Comparison of ENCODE assay signal across 8 mouse cellular contexts in the genomic region with DNA sequence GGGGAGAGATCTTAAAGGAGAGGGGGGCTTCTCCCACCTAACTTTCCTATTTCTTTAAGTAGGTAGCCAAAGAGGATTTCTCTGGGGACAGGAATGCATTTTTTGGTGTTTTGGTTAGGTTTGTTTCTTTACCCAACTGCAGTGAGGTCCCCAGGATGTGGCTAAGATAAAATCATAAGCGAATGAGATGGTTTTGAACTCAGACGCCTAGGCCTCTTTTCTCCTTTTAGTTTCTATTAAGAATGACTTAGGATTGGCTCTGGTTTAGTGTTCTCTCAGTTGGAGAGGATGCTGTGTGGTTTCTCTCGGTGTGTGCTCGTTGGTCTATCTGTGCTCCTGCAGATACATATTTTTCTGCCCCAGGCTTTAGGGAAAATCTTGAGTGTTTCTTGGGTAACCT. TPM values are rescaled to one million over a fixed set of nuclear protein-coding genes. Genes with fewer than 3 reads are reported as not detected.
DNase-seq lines count a peak whose midpoint lies in the region; ATAC-seq and TF ChIP-seq lines count a peak whose summit lies in the region.

No protein-coding gene starts in this region.

- peak overlapping the region; percentile 88 for H3K4me2 ChIP-seq in liver, embryonic 11.5 days
- peak overlapping the region; percentile 73 for H3K4me2 ChIP-seq in intestine, embryonic 15.5 days (replicated peaks)
- H3K4me2 ChIP-seq in neural tube, embryonic 12.5 days (replicated peaks), result peak overlapping the region; percentile 86

- H3K36me3 ChIP-seq in liver, embryonic 11.5 days (ENCODE audit: control insufficient read depth, insufficient read depth, low read length), result no peaks in the 10 kb centered on the region
- H3K36me3 ChIP-seq in intestine, embryonic 15.5 days, result peaks cover 3% of the 10 kb centered on the region; the same call in 1 of the 2 replicates
- no peaks in the 10 kb centered on the region for H3K36me3 ChIP-seq in neural tube, embryonic 12.5 days

- peak overlapping the region; percentile 35; the same call in 1 of the 2 replicates for H3K27ac ChIP-seq in liver, embryonic 11.5 days (ENCODE audit: low read depth, low read length)
- 0 out of 2 replicates have a peak overlapping the region, but pooled peaks have one; percentile 72 for H3K27ac ChIP-seq in cortical plate, adult 2 months (ENCODE audit: insufficient read depth, low read length)
- H3K27ac ChIP-seq in intestine, embryonic 15.5 days, result peak overlapping the region; percentile 99; the same call in 1 of the 2 replicates
- no peak overlapping the region for H3K27ac ChIP-seq in neural tube, embryonic 12.5 days

- TF ChIP-seq POLR2A in cortical plate, adult 2 months (IDR thresholded peaks at IDR 0.05; ENCODE audit: extremely low read depth, insufficient read depth, low read length), result no peak

- peak overlapping the region; percentile 85 for H3K4me3 ChIP-seq in liver, embryonic 11.5 days (ENCODE audit: low read depth, low read length)
- peak overlapping the region; percentile 65 for H3K4me3 ChIP-seq in cortical plate, adult 2 months (ENCODE audit: insufficient read depth, low read length)
- peak overlapping the region; percentile 93 for H3K4me3 ChIP-seq in intestine, embryonic 15.5 days (replicated peaks)
- H3K4me3 ChIP-seq in neural tube, embryonic 12.5 days, result peak overlapping the region; percentile 77

- no peak for DNase-seq in liver, embryonic 11.5 days (ENCODE audit: low spot score)
- no peak for DNase-seq in liver
- DNase-seq in ovary, postnatal 14 days (ENCODE audit: low spot score), result no peak
- DNase-seq in left cerebral cortex, adult 8-10 months (ENCODE audit: low spot score in 2 of 2), result no peak
- DNase-seq in urinary bladder, postnatal 4 days (ENCODE audit: low spot score in 2 of 2), result no peak

- ATAC-seq in liver, embryonic 11.5 days (replicated peaks; ENCODE audit: low FRiP score), result no peak
- ATAC-seq in intestine, embryonic 15.5 days, result no peak
- no peak for ATAC-seq in neural tube, embryonic 12.5 days (ENCODE audit: low FRiP score, low read depth)

- no peak for TF ChIP-seq CTCF in cortical plate, adult 2 months (IDR thresholded peaks at IDR 0.05; ENCODE audit: extremely low read depth, insufficient read depth, low read length)

- no peaks in the 10 kb centered on the region for H3K9me3 ChIP-seq in liver, embryonic 11.5 days (ENCODE audit: control insufficient read depth, low read length)
- no peaks in the 10 kb centered on the region for H3K9me3 ChIP-seq in intestine, embryonic 15.5 days
- no peaks in the 10 kb centered on the region for H3K9me3 ChIP-seq in neural tube, embryonic 12.5 days

- H3K9ac ChIP-seq in liver, embryonic 11.5 days (ENCODE audit: low read depth, low read length), result peak overlapping the region; percentile 89
- peak overlapping the region; percentile 94 for H3K9ac ChIP-seq in intestine, embryonic 15.5 days
- H3K9ac ChIP-seq in neural tube, embryonic 12.5 days, result peak overlapping the region; percentile 87

- H3K27me3 ChIP-seq in liver, embryonic 11.5 days (replicated peaks; ENCODE audit: control insufficient read depth, insufficient read depth, low read length), result no peaks in the 10 kb centered on the region
- no peaks in the 10 kb centered on the region for H3K27me3 ChIP-seq in intestine, embryonic 15.5 days (replicated peaks)
- H3K27me3 ChIP-seq in neural tube, embryonic 12.5 days (replicated peaks), result no peaks in the 10 kb centered on the region

- peaks cover 38% of the 10 kb centered on the region for H3K4me1 ChIP-seq in liver, embryonic 11.5 days (replicated peaks; ENCODE audit: control insufficient read depth, insufficient read depth, low read length)
- peaks cover 17% of the 10 kb centered on the region for H3K4me1 ChIP-seq in cortical plate, adult 2 months (ENCODE audit: control insufficient read depth, insufficient read depth, low read length)
- H3K4me1 ChIP-seq in intestine, embryonic 15.5 days (replicated peaks), result peaks cover 38% of the 10 kb centered on the region
- H3K4me1 ChIP-seq in neural tube, embryonic 12.5 days, result peaks cover 30% of the 10 kb centered on the region

- WGBS in liver, embryonic 11.5 days, result 11% methylated on average over 4 of the region's 4 CpGs
- 20% methylated on average over 4 of the region's 4 CpGs for WGBS in intestine, embryonic 15.5 days
- 36% methylated on average over 4 of the region's 4 CpGs for WGBS in neural tube, embryonic 12.5 days

RNA-seq across cellular contexts. Expression of a gene that starts 1.3 kb away (rescaled TPM):
- 13.1 TPM in 2 replicates for polyA plus RNA-seq in liver, embryonic 11.5 days (2014; fragmentation: Nextera tagmentation; extraction: Ambion mirVana)
- 152 and 173 TPM in 2 replicates for polyA plus RNA-seq in cortical plate, adult 2 months (2012; rRNA removed)
- polyA plus RNA-seq in intestine, embryonic 15.5 days (2015; fragmentation: Nextera tagmentation; extraction: Ambion mirVana), result 13.7 and 14.8 TPM in 2 replicates
- polyA plus RNA-seq in neural tube, embryonic 12.5 days (2016; fragmentation: Nextera tagmentation; extraction: Ambion mirVana), result 30.3 and 34.6 TPM in 2 replicates
- 100 to 1,000 TPM; 363 to 417 (median 388) TPM for total RNA-seq in left cerebral cortex, adult 8-10 months (2022)

RNA-seq across cellular contexts. Expression of a gene that starts 57.2 kb away (rescaled TPM):
- 41.8 and 43.0 TPM in 2 replicates for polyA plus RNA-seq in liver, embryonic 11.5 days (2014; fragmentation: Nextera tagmentation; extraction: Ambion mirVana)
- polyA plus RNA-seq in cortical plate, adult 2 months (2012; rRNA removed), result 7.0 and 7.1 TPM in 2 replicates
- 345 and 376 TPM in 2 replicates for polyA plus RNA-seq in intestine, embryonic 15.5 days (2015; fragmentation: Nextera tagmentation; extraction: Ambion mirVana)
- 6.8 and 7.4 TPM in 2 replicates for polyA plus RNA-seq in neural tube, embryonic 12.5 days (2016; fragmentation: Nextera tagmentation; extraction: Ambion mirVana)
- 10 to 100 TPM in 3 of 4 experiments, 1 to 10 TPM in 1; 7.6 to 10.2 (median 10.1) TPM for total RNA-seq in left cerebral cortex, adult 8-10 months (2022)
